Mouse (Mus musculus) embryonic stem cell, embryonic (primary cell): ENCODE measurements around the gene Tnfrsf11a.
"Not testable (repeated sequence)": the region's sequence is repeated elsewhere in the genome, so short reads cannot be mapped to it uniquely, and the experiment has no call there.

ENCODE experiments used
- CTCF ChIA-PET, 4 experiments: fragments of 300-600 bp in 2 of 4; fragments of 350-600 bp in 2 of 4; sonication (Branson Sonifier 250); formaldehyde crosslinking; loops; one replicate each; lab custom pipeline; 2022; ENCODE audit warnings: inconsistent platforms in 2 of 4; lab: Charles Lee
- POLR2A ChIA-PET, 4 experiments: fragments of 300-600 bp in 2 of 4; fragments of 350-600 bp in 2 of 4; sonication (Branson Sonifier 250); formaldehyde crosslinking; loops; one replicate each; lab custom pipeline; 2022; ENCODE audit warnings: antibody characterized with exemption in 4 of 4, inconsistent platforms in 1 of 4; lab: Charles Lee

Tnfrsf11a gene

DNA sequence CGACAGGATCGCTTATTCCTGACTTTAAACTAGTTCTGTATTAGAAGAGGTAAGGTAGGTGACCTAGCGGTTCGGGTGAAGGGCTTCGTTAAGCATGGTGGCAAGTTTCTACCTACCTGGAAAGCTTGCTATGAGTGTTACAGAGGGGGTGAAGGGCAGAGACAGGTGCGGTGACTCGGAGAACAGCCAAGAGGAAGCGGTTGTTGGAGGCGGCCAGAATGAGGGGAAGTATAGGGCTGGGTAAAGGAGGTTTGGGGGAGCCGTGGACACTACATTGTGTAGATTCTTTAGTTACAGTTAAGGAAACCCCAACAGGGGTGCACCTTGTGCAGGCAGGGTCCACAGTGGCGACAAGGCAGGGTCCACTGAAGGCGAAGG is 450 bp upstream of the Tnfrsf11a start:
- ChIA-PET CTCF (interaction anchor here in 2 of 4 experiments (0.6 to 1.5 kb wide), 6 partner anchors 9 to 976 kb away, joined by 3 to 4 read pairs (median 3); no protein-coding TSS in a partner anchor), POLR2A (interaction anchor here in 1 of 4 experiments (1.0 kb wide), 1 partner anchor 13 kb away, joined by 3 read pairs; no protein-coding TSS in a partner anchor)

DNA sequence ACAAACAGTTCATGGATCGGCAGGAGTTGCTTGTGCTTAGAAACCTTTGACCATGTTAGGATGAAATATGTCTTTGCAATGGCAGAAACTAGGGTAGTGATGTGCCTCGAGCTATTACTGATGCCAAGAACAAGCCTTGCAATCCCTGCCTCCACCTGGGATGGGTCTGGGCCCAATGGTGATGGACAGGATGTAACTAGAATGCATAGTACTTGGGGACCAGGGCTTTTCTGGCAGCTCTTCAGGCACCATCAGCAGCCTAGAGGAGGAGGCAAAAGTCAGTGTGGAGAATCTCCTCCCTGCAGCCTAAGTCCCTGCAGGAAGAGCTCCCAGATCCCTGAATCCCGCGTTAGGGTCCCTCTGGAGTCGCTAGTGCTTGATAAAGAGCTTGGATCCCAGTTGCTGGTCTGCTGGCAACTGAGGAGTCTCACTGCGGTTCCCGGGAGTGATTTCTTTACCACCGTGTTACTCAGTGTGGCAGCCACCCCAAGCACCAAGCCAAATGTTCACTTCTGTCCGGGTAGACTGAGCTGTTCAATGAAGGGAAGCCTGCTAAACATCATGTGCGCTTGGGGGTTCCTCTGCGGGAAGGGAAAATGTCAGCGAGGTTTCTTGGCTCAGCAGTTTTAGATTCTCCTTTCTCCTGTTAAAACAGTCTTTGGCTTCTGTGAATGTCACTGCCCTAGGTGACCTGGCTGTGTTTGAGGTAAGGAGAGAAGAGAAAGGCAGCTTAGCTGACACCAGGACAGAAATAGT is 1.1 kb downstream of the Tnfrsf11a start:
- ChIA-PET CTCF (interaction anchor here in 2 of 4 experiments (0.6 to 1.5 kb wide), 2 partner anchors 250 to 608 kb away, joined by 3 read pairs; no protein-coding TSS in a partner anchor), POLR2A (interaction anchor here in 3 of 4 experiments (0.5 to 2.2 kb wide), 7 partner anchors 11 to 390 kb away, joined by 3 to 6 read pairs (median 3); partner anchors contain the start of genes Zcchc2 (in 2 of the 3) and Phlpp1 (in 1 of the 3))

DNA sequence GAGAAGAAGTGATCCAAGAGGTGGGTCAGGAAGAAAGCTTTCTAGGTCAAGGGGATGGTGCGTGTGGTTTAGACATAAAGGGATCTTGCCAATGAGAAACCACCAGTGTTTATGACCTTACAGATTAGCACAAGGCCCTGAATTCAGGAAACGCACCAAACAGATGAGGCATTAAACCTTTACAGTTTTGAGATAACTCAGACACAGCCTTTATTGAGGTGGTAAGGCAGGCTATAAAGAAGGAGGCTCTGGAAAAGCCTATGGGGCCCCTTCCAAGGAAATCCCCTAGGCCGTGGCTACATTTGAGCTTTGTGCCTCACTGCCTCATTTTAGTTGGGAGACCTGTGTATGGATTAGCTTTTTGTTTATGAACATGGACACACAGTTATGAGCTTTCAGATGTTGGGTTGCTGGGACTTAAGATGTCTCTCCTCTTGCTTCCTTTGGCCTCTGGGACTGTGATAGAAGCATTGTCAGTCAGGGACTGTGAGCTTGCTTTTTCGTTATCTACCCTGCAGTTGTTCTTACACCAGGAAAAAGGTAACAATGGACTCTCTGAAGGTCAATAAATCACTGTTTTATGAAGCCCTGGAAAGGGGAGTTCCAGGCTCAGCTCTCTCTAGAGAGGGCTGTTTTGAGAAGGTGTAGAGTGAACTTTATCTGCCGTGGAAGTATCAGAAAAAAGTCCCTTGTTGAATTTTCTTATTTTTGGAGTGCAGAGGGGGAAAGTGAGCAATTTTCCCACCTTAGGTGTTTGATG is 3.9 kb downstream of the Tnfrsf11a start:
- ChIA-PET CTCF (no interaction called here), POLR2A (interaction anchor here in 1 of 4 experiments (0.6 kb wide), 1 partner anchor 780 kb away, joined by 3 read pairs; no protein-coding TSS in a partner anchor)

DNA sequence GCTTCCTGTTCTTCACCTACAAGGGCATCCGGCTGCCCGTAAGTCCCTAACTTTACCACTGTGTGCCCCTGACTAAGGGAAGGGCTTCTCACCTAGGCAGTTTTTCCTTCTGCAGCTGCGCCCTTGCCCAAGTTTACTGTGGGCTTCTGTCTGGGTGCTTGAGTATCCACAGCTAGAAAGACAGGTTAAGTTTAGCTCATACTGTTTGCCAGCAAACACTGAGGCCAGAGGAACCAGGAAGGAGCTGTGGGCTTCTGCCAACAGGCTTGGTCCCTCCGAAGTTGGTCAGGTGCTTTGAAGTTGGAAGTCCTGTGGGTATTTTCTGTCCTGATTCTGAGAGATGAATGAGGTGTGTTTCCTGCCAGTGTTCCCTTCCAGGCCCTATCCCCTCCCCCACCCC is 4.6 kb downstream of the Tnfrsf11a start:
- CTCF ChIA-PET = no interaction called here

DNA sequence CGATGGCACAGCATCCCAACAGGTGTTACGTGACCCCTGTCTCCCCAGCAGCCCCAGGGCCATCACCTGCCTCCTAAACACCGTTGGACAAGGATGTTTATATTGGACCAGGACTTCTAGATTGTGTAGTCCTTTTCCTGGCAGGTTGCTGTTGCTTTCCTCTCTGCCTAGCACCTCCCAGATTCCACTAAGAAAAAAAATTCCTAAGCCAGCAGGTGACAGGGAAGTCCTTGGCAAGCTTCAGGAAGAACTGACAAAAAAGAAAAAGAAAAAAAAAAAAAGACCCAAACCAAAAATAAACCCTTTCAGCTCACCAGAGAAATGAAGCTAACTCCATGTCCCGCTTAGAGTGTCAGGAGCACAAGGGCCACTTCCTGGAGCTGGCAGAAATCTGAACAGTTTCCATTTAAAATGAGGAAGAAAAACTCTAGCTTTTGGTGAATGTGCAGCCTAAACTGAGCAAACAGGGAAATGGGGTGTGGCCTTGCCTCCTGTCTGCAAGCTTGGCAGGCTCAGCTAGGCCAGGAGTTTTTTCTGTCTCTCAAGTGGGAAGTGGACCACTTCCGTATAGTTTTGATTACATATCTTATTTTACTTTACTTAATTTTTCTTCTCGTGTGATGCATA is 6.3 kb downstream of the Tnfrsf11a start:
- CTCF ChIA-PET = no interaction called here
- POLR2A ChIA-PET = interaction anchor here in 3 of 4 experiments (0.7 to 1.9 kb wide), 3 partner anchors 11 to 322 kb away, joined by 3 to 5 read pairs (median 3); no protein-coding TSS in a partner anchor

More for the DNA sequence above, 4.6 kb downstream of the Tnfrsf11a start:
- POLR2A ChIA-PET = no interaction called here

DNA sequence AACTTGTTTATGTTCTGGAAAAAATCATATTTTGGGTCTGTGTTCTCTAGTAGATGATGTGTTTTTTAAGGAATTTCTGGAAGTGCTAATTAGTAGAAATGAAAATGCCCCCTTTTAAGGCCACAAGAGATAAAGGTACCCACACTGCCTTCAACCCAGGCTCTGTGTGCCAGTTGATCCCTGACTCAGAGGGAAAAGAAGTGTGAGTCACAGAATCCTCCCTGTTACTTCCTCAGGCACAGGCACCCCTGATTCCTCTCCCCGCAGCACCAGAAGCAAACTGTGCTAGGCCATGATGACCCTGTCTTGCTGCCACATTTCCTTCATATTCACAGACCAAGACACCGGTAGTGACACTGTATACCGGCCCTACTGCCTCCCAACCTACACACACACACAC is 9.6 kb downstream of the Tnfrsf11a start:
- ChIA-PET CTCF (no interaction called here), POLR2A (no interaction called here)

DNA sequence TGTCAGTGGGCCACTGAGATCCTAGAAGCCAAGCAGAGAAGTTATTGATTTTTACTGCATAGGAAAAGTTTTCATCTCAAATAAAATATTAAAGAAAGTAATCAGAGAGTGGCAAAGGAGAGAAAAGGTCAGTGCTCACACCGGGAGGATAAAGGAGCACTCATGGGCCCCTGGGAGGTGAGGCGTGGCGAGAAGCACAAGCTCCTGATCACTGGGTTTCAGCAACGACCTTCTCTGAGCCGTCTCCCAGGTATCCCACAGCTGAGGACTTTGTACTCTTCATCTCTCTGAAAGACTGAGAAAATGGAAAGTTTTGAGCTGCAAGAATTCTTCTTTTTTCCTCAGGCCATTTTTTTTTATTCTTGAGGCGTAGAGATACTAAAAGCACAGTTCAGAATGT is 14.2 kb downstream of the Tnfrsf11a start:
- ChIA-PET POLR2A (no interaction called here), CTCF (no interaction called here)

DNA sequence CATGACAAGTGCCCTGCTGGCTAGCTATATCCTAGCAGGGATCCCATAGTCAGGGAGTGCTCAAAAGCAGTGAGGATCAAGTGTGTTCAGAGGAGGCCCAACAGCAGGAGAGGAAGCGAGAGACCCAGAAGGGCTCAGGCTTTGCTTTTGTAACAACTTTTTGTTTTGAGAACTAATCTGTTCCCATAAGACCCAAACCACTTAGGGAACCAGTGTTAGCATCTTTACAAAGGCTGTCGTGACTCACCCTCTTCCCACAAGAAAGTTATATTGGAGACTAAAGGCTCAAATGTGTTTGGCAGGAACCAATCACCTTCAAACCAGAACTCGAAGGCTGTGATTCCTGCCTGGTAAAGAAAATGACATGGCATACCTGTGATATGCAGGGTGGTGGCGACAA is 15.2 kb downstream of the Tnfrsf11a start:
- ChIA-PET CTCF (no interaction called here), POLR2A (no interaction called here)

DNA sequence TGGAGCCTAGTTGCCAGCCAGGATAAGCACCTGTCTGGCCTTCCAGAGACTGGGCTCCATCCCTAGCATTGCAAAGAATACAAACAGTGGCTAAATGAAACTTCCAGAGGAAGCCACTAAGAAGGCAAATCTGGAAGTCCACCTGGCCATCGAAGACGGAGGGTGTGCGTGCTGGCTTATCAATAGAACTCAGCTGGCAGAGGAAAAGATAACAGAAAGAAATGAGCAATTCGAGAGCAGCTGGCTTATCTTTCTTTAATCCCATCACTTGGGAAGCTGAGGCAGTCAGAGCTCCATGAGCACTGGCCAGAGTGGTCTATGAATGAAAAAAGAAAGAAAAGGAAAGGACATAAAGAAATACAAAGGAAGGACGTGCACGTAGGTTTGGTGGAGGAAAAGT is 20.1 kb downstream of the Tnfrsf11a start:
- ChIA-PET POLR2A (no interaction called here), CTCF (no interaction called here)

DNA sequence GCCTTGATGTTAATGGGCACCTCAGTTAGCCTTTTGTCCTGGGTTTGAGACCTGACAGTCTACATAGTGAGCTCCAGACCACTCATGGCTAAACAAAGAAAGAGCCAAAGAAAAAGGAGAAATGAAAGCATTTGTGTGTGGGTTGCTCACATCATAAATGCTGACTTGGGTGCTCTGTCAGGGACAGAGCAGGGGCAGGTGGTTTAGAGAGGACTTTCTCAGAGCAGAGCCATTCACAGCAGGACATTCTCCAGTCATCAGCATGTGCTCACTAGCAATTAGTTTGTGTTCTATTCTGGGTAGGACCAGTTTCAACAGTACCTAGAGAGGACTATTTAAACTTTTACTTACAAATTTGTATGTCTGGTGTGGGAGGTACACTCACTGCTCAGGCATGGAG is 20.7 kb downstream of the Tnfrsf11a start:
- ChIA-PET CTCF (no interaction called here), POLR2A (no interaction called here)

DNA sequence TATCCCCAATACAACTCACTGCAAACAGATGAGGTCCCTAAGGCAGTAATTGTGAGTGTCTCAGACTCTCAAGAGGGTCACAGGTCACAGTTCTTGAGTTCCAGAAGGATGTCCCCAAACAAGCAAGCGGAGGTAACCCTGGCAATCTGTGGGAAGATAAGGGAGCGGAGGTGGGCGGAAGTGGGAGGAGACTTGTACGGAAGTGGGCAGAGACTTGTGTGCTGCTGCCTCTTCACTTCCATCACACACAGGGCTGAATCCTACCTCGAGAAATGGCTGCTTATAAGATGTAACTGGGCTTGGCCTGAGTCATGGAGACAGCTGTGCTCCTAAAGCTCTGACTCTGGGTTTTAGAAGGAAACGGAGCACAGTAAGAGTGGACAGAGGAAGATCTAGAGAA is 22.4 kb downstream of the Tnfrsf11a start:
- POLR2A ChIA-PET = interaction anchor here in 1 of 4 experiments (1.1 kb wide), 1 partner anchor 170 kb away, joined by 10 read pairs; no protein-coding TSS in a partner anchor
- CTCF ChIA-PET = no interaction called here

DNA sequence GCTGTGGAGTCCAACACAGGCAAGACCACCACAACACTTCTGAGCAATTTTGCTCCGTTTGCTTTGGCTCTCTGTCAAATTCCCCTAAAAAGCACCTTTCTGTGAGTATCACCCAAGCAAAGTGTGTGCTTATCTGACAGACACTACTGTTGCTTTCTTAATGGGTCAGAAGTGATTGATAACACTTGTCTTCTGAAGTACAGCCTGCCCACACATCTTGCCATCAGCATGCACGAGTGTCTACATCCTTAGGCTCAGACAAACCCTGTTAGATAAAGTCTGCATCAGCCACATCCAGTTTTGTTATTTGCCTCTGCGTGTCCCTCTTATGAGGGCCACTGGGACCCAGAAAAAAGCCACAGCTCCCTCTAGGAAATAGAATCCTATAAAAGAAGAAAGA is 23.8 kb downstream of the Tnfrsf11a start:
- ChIA-PET POLR2A (no interaction called here), CTCF (no interaction called here)

DNA sequence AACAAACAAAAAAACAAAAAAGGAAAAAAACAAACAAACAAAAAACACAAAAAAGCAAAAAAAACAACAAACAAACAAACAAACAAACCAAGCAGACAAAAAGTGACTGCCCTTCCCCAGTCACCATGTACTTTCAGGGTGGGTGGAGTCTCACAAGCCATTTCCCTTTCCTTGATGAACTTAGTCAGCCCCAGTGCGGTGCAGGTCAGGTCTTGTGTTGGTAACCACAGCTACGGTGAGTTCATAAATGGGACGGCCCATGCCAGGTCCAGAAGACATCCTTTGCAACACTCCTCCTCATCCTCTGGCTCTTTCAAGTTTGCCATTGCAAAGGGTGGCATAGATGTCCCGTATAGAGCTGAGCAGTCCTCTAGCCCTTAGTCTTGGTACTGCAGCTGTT is 25.0 kb downstream of the Tnfrsf11a start:
- POLR2A ChIA-PET = interaction anchor here in 1 of 4 experiments (0.6 to 1.4 kb wide), 2 partner anchors 10 to 33 kb away, joined by 4 read pairs; no protein-coding TSS in a partner anchor

DNA sequence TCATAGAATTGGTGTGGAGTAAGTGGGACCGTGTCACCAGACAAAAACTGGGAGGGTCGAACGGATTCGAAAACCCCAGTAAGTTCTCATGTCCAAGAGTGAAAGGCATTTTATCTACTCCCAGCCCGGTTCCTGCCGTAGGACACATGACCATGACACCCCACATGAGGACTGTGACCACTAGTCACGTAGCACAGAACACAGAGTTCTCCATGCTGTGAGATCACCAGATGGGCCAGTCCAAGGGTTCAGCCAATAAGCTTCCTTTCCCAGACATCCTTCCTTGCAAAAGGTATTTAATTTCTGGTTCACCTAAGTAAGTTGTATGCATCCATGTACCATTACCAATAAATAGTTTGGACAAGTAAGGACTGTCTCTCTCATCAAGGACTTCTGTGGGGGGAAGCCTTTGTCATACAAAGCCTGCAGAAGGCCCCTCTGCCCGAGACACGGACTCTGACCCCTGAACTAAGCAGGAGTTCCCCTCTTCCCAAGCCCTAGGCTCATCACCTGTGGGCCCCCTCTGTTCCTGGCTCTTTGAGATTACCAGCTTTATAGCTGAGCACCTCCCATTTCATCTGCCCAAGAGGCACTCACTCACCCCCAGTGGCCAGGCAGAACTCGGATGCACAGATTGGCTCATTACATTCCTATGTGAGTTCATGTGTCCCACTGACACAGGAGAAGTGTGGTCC is 26.7 kb downstream of the Tnfrsf11a start:
- ChIA-PET CTCF (no interaction called here), POLR2A (no interaction called here)

More for the DNA sequence above, 25.0 kb downstream of the Tnfrsf11a start:
- CTCF ChIA-PET = no interaction called here

DNA sequence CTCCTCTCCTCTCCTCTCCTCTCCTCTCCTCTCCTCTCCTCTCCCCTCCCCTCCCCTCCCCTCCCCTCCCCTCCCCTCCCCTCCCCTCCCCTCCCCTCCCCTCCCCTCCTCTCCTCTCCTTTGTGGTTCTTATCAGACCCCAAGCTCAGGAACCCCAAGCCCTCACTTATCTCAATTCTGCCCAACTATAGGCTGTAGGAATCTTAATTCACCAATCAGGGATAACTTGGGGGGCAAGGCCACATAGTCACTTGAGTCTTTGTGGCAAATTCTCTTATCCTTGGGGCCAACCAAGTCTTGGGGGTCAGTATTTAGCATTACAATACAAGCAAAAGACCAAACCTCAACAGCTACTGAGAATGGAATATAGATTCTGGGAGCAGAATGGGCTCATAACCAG is 31.5 kb downstream of the Tnfrsf11a start:
- CTCF ChIA-PET = not testable (repeated sequence)
- POLR2A ChIA-PET = interaction anchor here in 2 of 4 experiments (0.6 to 0.8 kb wide), 2 partner anchors 10 to 25 kb away, joined by 3 read pairs; no protein-coding TSS in a partner anchor

DNA sequence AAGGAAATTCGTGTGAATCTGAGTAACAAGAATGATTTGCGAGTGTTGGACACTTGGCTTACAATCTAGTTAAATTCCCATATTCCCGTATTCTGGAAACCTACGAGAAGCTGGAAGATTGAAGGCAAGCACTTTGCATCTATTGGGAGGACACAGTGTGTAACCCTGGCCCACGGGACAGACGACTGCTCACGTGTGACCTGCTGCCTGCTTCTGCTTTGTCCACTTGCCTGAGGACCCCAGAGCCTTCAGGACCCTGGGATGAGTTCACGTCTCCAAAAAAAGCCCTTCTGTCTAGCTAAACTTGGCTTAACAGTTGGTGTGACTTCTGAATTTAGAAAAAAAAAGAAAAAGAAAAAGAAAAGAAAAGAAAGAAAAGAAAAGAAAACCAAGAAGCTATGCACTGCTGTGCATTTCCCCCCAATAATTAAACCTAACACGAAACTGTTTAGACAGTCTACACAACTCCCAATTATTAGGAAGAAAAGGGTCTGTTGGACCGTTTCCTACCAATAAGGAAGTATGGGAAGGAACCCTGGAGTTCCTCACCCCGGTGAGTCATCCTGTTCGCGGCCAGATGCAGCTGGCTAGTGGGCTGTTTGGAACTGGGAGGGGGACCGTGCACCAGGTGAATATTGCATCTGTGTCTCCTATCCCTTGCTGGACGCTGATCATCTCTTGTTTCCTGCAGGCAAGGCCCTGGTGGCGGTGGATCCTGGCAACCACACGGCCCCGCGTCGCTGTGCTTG is 32.6 kb downstream of the Tnfrsf11a start:
- CTCF ChIA-PET = interaction anchor here in 1 of 4 experiments (0.6 kb wide), 1 partner anchor 198 kb away, joined by 3 read pairs; no protein-coding TSS in a partner anchor
- POLR2A ChIA-PET = interaction anchor here in 2 of 4 experiments (0.5 to 1.0 kb wide), 3 partner anchors 50 to 238 kb away, joined by 3 to 5 read pairs (median 3); no protein-coding TSS in a partner anchor

DNA sequence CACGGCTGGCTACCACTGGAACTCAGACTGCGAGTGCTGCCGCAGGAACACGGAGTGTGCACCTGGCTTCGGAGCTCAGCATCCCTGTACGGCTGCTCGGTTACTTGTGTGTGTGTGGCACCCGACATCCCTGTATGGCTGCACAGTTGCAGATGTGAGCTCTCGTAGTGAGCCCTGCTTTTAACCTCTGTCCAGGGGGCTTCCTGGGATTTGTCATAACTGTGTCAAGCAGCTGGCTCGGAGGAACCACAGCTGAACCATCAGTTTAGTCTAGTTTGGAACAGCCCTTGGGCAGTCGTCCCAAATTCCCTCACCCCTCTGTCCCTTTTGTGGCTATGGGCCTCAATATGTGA is 33.2 kb downstream of the Tnfrsf11a start:
- ChIA-PET POLR2A (interaction anchor here in 2 of 4 experiments (0.5 to 1.0 kb wide), 3 partner anchors 50 to 504 kb away, joined by 3 read pairs; no protein-coding TSS in a partner anchor), CTCF (interaction anchor here in 2 of 4 experiments (0.6 kb wide), 2 partner anchors 198 to 349 kb away, joined by 3 read pairs; no protein-coding TSS in a partner anchor)
